Mouse (Mus musculus) thymus, postnatal 25 days (tissue): Measurements from ENCODE around the gene Uck2.

Experiments
- DNase-seq: peaks from one replicate; pipeline ENCODE4 v3.0.0; 2022

The Uck2 gene

GRCm38 (mm10) chr1:167249881-167250280 lies 35.2 kb downstream of the Uck2 start:
- DNase-seq = no peak

DNA sequence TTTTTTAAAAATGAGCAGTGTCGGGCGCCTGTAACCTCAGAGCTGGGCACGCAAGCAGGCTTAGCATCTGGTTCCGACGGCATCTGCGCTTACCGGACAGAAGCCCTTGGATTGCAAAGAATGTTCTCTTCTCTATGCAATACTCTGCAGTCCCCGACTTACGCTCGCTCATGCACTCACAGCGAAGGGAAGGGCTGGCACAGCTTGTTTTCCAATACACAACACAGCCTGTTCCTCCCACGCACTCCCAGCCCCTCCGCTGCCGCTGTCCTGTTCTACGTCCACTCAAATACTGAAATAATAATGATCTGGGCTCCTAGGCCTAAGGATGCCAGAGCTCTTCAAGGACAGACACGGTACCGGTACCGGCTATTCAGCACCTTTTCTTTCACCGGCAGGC lies 35.9 kb downstream of the Uck2 start:
- DNase-seq = no peak

DNA sequence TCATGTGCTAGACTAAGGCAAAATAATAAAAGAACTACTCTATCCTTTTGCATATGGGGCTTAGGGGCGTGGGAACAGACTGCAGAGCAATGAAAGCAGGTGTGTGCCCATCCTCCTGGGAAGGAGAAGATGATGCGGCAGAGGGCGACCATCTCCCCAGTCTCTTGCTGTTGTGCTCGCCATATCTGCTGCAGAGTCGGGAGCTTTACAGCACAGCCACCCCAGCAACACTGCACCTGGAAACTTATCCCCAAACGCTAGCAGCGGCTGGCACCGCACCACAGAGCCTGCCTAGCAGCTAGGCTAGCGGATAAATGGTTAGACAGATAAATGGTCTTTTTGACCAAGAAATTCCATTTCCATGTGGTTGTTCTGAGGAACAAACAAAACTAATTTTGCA lies 37.2 kb downstream of the Uck2 start:
- DNase-seq = peak; percentile 60

DNA sequence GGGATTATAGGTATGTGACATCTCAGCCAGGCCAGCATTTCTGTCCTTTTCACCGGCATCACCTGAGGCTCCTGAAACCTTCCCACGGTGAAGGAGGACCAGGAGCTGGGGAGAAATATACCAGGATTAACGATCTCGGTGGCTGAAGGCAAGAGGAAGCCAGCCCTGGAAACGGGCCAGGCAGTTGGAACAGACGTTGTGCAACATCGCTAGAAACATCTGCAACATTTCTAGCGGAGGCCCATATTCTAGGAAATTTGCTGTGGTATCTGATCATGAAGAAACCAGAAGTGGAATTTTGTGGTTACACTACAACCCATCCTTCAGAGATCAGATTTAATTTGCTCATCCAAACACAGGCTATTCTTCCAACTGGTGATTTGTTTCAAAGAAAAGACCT lies 38.1 kb downstream of the Uck2 start:
- DNase-seq = no peak

DNA sequence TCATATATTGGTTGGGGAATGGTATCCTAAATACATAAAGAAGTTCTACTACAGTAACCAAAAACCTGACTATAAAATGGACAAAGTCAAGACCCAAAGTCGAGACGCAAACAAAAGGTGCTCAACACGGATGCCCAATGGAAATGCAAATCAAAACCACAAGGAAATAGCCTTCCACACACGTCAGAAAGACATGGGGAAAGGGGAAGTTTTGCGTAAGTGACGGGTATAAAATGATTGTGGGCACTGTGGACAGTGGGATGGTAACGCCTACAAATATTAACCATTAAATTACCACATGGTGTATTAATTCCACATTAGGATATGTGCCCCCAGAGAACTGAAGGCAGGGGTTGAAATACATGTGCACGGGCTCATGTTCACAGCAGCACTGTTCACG lies 38.8 kb downstream of the Uck2 start:
- DNase-seq = no peak

- DNase-seq = peak; percentile 84
Observed at GRCm38 (mm10) chr1:167245180-167245641, 39.9 kb downstream of the Uck2 start.

GRCm38 (mm10) chr1:167242191-167242681 lies 42.9 kb downstream of the Uck2 start:
- DNase-seq = peak; percentile 78

DNA sequence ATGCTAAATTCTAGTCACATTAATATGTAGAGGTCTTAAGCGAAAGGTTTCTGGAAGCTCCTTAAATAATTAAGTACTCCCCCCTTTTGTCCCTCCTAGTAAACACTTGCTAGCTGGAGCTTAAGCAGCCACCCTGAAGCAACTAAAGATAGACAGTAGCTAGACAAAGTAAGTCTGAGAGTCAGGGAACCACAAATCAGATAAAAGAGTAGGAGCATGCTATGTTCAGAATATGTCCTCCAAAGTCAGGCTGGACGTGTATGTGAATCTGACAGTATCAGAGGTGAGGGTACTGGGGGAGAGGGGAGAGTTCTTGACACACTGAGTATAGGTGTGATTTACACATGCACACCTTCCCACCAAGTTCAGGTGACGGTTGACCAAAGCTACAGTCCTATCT lies 43.6 kb downstream of the Uck2 start:
- DNase-seq = no peak

DNA sequence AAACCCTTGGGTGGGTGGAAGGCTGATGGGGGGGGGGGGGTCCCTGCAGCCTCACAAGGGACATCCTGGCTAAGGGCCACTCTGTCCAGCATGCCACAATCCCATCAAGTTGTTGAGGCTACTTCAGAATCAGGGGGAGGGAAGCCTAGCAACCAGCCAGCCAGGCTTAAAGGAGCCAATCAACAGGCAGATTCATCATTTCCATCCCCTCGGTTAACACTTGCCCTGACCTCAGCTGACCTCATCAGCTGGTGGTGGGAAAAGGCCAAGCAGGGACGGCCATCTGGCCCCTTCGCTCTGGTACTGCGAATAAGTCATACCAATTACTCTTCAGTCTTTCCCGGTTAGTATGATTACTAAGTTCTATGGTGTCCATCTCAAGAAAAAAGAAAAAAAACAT lies 44.8 kb downstream of the Uck2 start:
- DNase-seq = no peak

- no peak for DNase-seq
Observed at GRCm38 (mm10) chr1:167239916-167240315, 45.2 kb downstream of the Uck2 start.

DNA sequence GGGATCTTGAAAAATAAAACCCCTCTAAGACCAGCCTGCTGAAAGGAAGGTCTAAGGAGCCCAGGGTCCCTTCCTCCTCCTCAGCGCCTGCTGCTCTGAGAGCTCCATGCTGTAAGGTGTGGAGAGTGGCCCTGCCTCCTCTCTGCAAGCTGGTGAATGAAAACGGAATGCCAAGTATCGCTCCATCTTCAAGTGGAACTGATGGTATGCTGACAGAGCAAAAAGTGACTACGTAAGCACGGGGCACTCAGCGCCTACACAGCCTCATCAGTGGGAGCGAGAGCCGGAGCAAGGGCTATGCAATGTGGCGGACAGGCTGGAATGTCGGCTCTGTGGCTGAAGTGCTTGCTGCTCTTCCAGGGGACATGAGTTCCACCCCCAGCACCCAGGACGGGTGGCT lies 47.3 kb downstream of the Uck2 start:
- no peak for DNase-seq

DNA sequence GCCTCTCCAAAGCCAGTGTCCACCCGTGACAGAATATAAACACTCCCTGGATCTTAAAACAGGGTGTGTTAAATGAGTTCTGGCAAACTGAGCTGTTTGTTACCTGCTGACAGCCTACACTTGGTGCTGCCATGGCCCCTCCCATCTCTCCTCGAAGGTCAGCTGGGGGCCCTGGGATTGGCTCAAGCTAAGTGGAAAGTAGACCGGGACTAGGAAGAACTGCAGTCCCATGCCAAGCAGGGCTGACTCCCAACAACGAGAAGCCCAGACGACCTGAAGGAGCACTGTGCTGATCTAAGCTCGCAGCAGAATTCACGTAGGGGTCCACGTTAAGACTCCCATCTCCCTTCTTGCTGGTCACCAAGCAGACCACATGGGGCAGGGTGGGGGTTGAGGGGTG lies 48.3 kb downstream of the Uck2 start:
- no peak for DNase-seq

- DNase-seq = no peak
Observed at GRCm38 (mm10) chr1:167234344-167234743, 50.8 kb downstream of the Uck2 start.

DNA sequence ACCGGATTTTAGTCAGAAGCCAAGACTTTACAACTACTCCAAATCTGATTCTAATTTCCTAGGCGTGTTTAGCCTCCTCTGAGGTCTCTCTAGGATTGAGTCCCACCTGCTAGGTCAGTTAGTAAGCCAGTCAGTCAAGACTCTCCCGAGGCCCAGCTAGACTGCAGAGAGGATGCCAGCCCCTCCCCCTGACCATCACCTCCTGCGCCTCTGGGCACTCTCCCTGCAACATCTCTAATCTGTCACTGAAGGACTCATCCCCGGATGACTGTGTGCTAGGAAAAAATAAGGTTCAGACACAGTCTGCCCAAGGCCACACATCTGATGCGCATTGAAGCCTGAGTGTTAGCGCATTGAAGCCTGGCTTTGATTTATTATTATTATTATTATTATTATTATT lies 52.2 kb downstream of the Uck2 start:
- DNase-seq = no peak

DNA sequence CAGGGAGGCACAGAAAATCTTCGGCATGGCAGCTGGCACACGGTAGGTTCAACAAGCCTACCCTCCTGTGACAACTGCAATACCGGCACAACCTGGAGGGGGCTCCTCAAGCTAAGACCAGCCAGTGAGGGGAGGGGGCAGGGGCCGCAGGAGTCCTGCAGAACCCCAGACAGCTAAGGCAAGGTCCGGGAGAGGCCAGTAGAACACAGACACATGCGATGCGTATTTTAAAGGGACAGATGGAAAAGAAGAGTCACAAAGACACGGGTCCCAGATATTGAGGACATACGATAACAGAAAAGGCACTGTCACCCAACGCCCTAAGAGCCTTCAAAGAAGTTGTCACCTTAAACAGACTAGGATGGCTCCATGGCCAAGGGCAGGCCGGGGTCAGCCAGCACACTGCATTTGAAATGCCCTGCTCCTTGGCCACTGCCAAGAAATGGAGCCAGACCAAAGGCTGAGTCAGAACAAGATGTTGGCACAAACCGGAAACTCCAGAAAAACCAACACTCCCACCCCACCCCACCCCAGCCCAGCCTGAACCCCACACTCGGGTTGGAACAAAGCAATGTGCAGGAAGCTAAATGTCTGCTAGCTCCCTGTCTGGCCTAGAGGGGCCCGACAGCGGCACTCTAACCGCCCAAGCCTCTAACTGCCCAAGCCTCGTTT lies 53.4 kb downstream of the Uck2 start:
- peak; percentile 57 for DNase-seq

- DNase-seq = no peak
Observed at GRCm38 (mm10) chr1:167230930-167231611, 54.0 kb downstream of the Uck2 start.

GRCm38 (mm10) chr1:167222382-167223010 lies 62.6 kb downstream of the Uck2 start:
- DNase-seq = no peak

GRCm38 (mm10) chr1:167220303-167221174 lies 64.6 kb downstream of the Uck2 start:
- peak; percentile 85 for DNase-seq

DNA sequence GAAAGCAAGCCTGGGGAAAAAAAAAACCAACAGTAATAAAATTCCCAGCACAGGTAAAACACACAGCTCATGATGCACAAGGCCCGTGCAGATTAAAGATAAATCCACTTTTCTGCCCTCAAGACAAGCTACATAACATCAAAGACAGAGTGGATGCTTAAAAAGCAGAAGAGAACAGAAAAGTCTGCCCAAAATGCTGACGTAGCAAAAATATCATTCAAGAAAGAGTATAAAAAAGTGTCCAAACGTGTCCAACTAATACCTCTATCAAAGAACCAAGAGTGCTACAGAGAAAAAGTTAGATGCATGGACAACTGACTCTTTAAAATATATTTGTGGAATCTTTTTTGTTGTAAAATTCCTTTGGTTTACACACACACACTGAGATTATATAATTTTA lies 69.7 kb downstream of the Uck2 start:
- no peak for DNase-seq

GRCm38 (mm10) chr1:167212710-167213109 lies 72.4 kb downstream of the Uck2 start:
- no peak for DNase-seq

DNA sequence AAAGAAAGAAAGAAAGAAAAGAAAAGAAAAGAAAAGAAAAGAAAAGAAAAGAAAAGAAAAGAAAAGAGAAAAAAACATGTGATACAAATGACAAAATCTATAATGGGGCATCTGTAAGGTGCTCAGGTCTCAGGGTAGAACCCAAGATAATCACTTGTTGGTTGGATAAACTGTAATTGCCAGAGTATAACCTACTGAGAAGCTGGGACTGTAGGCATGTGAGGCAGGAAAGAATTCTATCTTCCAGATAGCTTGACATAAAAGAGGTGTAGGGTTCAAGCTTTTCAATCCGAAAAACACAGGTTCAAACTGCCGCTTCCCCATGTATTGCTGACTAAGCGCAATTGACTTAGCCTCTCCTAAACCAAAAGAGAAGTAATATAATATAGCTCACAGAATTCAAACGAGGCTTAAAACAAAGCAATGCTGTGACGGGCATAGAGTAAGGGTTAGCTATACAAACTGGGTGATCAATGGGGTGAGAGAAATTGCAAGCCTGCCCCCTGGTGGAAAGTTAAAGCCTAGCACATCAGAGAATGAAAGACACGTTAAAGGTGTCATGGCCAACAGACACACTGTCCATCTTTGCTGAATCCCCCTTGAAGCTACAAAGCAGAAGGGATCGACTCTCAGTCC lies 73.0 kb downstream of the Uck2 start:
- DNase-seq = peak; percentile 49

GRCm38 (mm10) chr1:167208816-167209215 lies 76.3 kb downstream of the Uck2 start:
- DNase-seq = no peak
